Mouse (Mus musculus): ENCODE results near the gene Ttll13.

DNA sequence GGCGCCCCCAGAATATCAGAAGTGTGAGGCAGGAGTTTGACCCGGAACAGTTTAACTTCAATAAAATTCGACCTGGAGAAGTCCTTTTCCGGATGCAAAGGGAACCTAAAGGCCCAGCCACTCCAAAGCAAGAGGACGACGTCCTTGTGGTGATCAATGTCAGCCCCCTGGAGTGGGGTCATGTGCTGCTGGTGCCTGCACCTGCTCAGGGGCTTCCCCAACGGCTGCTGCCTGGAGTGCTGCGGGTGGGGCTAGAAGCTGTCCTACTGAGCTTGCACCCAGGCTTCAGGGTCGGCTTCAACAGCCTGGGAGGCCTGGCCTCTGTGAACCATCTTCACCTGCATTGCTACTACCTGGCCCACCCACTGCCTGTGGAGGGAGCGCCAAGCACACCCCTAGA, 7.6 kb upstream of the Ttll13 start:
- TF ChIP-seq CTCF (IDR thresholded peaks at IDR 0.05; ENCODE audit: borderline replicate concordance, extremely low read depth, insufficient read depth, insufficient read length) (no peak), POLR2A (IDR thresholded peaks at IDR 0.05; ENCODE audit: borderline replicate concordance, extremely low read depth, insufficient read depth, insufficient read length, poor library complexity, severe bottlenecking) (no peak)

Measured in brain, embryonic 14.5 days (tissue).